Mouse (Mus musculus) neutrophil, adult 83 days (primary cell): ENCODE data around the gene Vmn1r163. TPM values are rescaled to one million over a fixed set of nuclear protein-coding genes. Genes with fewer than 3 reads are reported as not detected.

Source experiments
- total RNA-seq, 2 experiments: library from RNA; stranded (reverse); gene quantifications; one replicate each; pipeline ENCODE4 v1.2.4; 2023

Gene Vmn1r163
- total RNA-seq, result not detected

GRCm38 (mm10) chr7:23055240-23055639 lies at the start of gene Vmn1r163:
Vmn1r163 (plus strand) TSS chr7:23055540.

DNA sequence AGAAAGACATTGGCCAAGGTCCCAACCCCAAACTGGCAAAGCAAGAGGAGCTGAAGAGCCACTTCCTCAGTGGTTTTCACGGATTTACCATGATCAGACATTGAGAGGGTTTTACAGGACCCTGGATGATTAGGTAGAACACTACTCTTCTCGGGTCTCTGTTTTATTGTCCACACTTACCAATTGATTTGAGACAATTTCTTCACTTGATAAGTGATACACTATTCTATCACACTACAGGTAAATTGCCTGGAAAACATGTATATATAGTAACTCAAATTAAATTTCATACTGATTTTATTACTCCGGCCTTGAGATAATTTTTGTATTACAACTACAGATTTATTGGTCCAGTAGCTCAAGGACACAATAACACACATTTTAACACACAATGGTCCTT lies 35.5 kb upstream of the Vmn1r163 start, which contains the start of gene Gm4216:
Gm4216 (minus strand) TSS at position 101 of the 400 bp plus-strand sequence.

GRCm38 (mm10) chr7:23067356-23067755 lies 12.0 kb downstream of the Vmn1r163 start, which contains the start of gene Gm8720:
Gm8720 (minus strand) TSS chr7:23067456.

Other genes with a start within 250 kb of the Vmn1r163 start
- gene Vmn1r159, start 211.9 kb upstream of the Vmn1r163 start, total RNA-seq, result not detected
- gene Vmn1r160, start 184.3 kb upstream of the Vmn1r163 start, total RNA-seq, result not detected
- gene Gm4214, start 70.9 kb upstream of the Vmn1r163 start, total RNA-seq, result not detected
- not detected for gene Gm4216, start 35.6 kb upstream of the Vmn1r163 start, total RNA-seq
- gene Gm8720, start 11.9 kb downstream of the Vmn1r163 start, total RNA-seq, result not detected
- not detected for gene Gm10662, start 88.9 kb downstream of the Vmn1r163 start, total RNA-seq
- gene Vmn1r165, start 161.8 kb downstream of the Vmn1r163 start, total RNA-seq, result not detected
- gene Vmn1r166, start 196.1 kb downstream of the Vmn1r163 start, total RNA-seq, result not detected
- gene Gm6902, start 223.4 kb downstream of the Vmn1r163 start, total RNA-seq, result not detected
- not detected for gene Nlrp4e, start 245.7 kb downstream of the Vmn1r163 start, total RNA-seq